In genomic region chr9:121059286-121059685, GRCm38 (mm10) we compare ENCODE assay signal across 9 mouse cellular contexts.
A peak's percentile ranks its signal among the peaks of the same experiment; 100 is the strongest.
DNase-seq lines count a peak whose midpoint lies in the region; ATAC-seq and TF ChIP-seq lines count a peak whose summit lies in the region.
"Had no signal": no experiment of that assay in that cellular context is flagged by ENCODE, and none has a peak within 500 bp of the region (broad histone marks: within the 10 kb centered on the region; RNA-seq: fewer than 3 reads in every experiment).

No protein-coding gene starts in this region.

- peak; percentile 70 for DNase-seq in heart, embryonic 10.5 days (ENCODE audit: low spot score)
- no peak for DNase-seq in heart, postnatal 25 days (ENCODE audit: low spot score)
- peak; percentile 2 to 6 for DNase-seq in B cell, adult 2 months
- peak; percentile 61 for DNase-seq in R1 (ENCODE audit: low read depth, low spot score)
- DNase-seq in liver, postnatal 0 days = no peak
- DNase-seq in urinary bladder, postnatal 25 days (ENCODE audit: low spot score) = no peak
- no peak for DNase-seq in spleen, adult 12 weeks (ENCODE audit: low spot score)
- DNase-seq in left cerebral cortex, postnatal 10 days (ENCODE audit: extremely low spot score in 1 of 2, low spot score in 2 of 2) = no peak

- no peak overlapping the region for H3K4me3 ChIP-seq in heart, embryonic 10.5 days
- H3K4me3 ChIP-seq in liver, postnatal 0 days (ENCODE audit: low read depth, low read length) = no peak overlapping the region
- H3K4me3 ChIP-seq: heart, embryonic 13.5 days had no signal

- no peak for TF ChIP-seq EP300 in liver, postnatal 0 days (IDR thresholded peaks at IDR 0.05; ENCODE audit: low read depth)

- H3K27ac ChIP-seq in heart, embryonic 10.5 days = no peak overlapping the region
- no peak overlapping the region for H3K27ac ChIP-seq in liver, postnatal 0 days (ENCODE audit: low read depth)
- H3K27ac ChIP-seq: heart, embryonic 13.5 days had no signal

- no peak overlapping the region for H3K9ac ChIP-seq in liver, postnatal 0 days (replicated peaks)
- H3K9ac ChIP-seq: heart, embryonic 13.5 days had no signal

- ATAC-seq in liver, postnatal 0 days = no peak

- intact Hi-C loops in heart, postnatal 25 days (cut with DNase I) = loop anchor here (5.0 kb wide), 2 partner anchors 122 to 457 kb away; no protein-coding TSS in a partner anchor
- intact Hi-C loops in left cerebral cortex, postnatal 10 days (cut with DNase I) = no loop called here

- 91% methylated on average over 3 of the region's 3 CpGs for WGBS in heart, embryonic 10.5 days
- 89% methylated on average over 3 of the region's 3 CpGs for WGBS in liver, postnatal 0 days (ENCODE audit: insufficient replicate concordance)

- H3K4me1 ChIP-seq in heart, embryonic 10.5 days = peaks cover 27% of the 10 kb centered on the region
- no peaks in the 10 kb centered on the region for H3K4me1 ChIP-seq in liver, postnatal 0 days (ENCODE audit: insufficient read depth)

- no peaks in the 10 kb centered on the region for H3K36me3 ChIP-seq in heart, embryonic 10.5 days
- no peaks in the 10 kb centered on the region for H3K36me3 ChIP-seq in liver, postnatal 0 days (replicated peaks; ENCODE audit: insufficient read depth, low read length)
- H3K36me3 ChIP-seq: heart, embryonic 13.5 days had no signal

- no peak overlapping the region for H3K4me2 ChIP-seq in liver, postnatal 0 days (ENCODE audit: low read depth, low read length)
- H3K4me2 ChIP-seq: heart, embryonic 13.5 days had no signal

- no peaks in the 10 kb centered on the region for H3K27me3 ChIP-seq in heart, embryonic 10.5 days (ENCODE audit: insufficient read depth, poor library complexity, severe bottlenecking)
- no peaks in the 10 kb centered on the region for H3K27me3 ChIP-seq in liver, postnatal 0 days (ENCODE audit: insufficient read depth, low read length)
- H3K27me3 ChIP-seq: heart, embryonic 13.5 days had no signal

- TF ChIP-seq CTCF in liver, postnatal 0 days (IDR thresholded peaks at IDR 0.05; ENCODE audit: low read depth) = peak; percentile 49

- no peaks in the 10 kb centered on the region for H3K9me3 ChIP-seq in heart, embryonic 10.5 days
- no peaks in the 10 kb centered on the region for H3K9me3 ChIP-seq in liver, postnatal 0 days (ENCODE audit: low read length)
- H3K9me3 ChIP-seq: heart, embryonic 13.5 days had no signal

Comparison
In these comparisons a context has a peak if more than half of its experiments do, and no peak if none do; other contexts are left out.
1. DNase-seq: peak in heart, embryonic 10.5 days (single experiment), B cell, adult 2 months (2 of 2) and R1 (single experiment); none in heart, postnatal 25 days (single experiment), liver, postnatal 0 days (single experiment), urinary bladder, postnatal 25 days (single experiment), spleen, adult 12 weeks (single experiment) and left cerebral cortex, postnatal 10 days (0 of 2).